Mouse (Mus musculus) mature B cell (primary cell): ENCODE data around the gene Hhatl.

Experiments used
- in situ Hi-C: fragments of 300-500 bp; cut with MboI; formaldehyde crosslinking; loops from 2 replicates; pipeline ENCODE4 v1.14.3; 2019

Hhatl gene

DNA sequence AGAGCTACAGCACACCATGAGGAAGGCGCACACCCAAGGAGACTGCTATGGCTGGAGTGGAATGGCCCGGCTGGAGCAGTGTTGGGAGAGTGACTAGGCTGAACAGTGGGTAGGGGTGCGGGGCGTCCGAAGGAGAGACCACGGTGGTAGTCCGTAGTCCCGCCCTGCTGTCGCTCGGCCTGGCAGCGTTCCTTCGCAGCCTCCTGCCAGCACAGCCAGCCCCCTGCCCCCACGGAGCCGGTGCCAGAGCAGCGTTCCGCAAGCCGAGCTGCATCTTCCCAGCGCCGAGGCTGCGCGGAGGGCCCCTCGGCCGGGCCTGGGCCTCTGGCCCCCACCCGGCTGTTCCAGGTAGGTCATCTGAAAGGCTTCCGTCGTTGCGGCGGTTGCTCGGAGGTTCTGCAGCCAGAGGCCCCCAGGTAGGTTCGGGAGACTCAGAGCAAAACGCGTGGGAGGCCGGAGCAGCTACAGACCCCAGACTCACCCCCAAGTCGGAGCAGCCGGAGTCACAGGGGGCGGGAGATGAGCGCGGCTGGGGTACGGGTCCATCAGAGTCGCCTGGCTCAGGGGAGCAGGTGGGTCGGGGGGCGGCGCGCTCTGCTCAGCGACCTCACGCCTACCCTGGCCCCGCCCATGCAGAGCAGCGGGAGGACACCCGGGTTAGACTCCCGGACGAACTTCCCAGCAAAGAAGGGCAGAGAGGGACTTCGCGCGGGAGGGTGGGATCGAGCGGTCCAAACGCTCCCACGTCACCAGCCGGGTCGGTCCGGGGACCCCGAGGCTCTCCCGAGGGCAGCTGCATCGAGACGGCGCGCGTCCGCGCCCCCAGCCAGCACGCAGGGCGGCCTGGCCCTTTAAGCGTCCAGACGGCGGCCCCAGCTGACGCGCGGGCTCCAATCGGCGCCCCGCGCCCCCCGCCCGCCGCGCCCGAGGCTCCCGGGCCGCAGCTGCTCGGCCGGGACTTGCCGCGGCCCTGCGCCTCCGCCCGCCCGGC is 32.9 kb downstream of the Hhatl start, which contains the start of gene Zfp651:
Gene Zfp651 (plus strand): TSS at position 240 of the 991 bp plus-strand sequence.
- in situ Hi-C loops = no loop called here

DNA sequence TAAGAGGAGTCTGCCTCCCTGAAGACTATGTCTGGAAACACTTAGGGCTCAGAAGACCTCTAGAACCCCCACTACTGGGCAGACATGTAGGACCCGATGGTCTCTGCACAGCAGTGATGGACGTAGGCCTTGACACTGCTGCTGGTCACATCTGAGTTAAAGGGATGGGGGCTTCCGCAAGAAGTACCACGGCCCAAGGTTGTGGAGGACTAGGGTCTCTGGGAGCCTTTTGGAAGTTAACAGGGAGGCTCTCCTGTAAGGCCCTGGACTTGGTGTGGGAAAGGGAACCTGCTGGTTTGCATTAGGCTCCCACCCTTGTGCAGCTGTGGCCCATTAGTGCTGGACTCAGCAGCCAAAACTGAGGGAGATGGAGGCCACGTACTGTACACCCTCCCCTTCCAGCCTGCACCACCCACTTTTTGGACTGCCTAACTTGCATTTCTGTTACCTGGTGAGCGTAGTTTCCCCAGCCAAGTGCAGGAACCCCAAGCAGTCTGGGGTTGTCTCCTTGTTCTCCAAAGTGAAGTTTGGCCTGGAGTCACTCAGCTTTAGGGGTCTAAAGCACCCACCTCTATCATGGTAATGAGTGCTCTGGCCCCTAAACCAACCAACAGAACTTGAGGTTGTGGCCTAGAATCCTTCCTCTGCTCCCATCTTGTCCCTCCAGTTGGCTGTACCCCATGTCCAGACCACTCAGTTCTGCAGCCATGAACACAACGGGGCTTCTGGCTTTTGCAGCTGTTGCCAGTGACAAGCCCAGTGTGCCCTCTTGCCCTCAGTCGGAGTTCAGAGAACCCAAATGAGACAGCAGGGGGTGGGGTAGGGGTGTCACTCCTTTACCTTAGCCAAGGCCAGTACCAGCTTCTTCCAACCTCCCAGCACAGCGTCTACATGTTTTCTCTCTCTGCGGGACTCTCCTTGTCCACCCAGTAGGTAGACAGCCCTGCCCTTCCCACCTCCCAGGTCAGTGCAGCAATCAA is 34.2 kb downstream of the Hhatl start:
- in situ Hi-C loops = no loop called here

DNA sequence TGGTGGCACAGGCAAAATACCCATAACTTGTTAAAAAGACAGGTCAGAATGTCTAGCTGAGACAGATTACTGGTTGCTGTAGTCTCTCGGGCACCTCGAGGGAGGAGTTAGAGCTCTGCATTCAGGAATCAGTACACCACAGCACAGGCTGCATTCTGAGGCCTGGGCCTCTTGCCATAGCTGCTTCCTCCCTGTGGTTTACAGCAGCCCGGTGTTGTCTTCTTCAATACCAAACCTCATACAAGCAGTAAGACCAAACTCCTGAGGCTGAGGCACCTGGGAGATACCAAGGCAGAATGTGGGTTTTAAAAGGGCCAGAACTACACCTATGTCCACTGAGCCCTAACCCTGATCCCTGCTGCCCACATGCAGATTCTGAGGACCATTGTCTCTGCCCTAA is 34.9 kb downstream of the Hhatl start:
- in situ Hi-C loops = no loop called here

DNA sequence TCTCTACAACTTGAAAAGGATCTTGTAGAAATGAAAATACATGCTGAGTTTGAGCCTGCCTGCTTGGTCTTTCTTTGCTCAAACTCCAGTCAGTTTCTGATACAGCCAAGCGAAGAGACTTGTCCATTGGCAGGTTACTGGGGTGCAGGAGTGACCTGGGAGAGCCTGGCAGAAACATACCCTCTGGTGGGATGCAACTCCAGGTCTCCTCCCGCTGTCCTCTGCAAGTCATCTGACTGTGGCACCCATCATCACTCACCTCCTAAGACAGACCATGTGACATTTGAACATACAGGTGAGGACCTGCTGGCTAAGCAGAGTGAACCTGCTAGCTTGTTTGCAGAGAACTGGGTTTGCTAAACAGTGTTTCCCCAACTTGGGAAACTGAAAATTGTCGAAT is 35.5 kb downstream of the Hhatl start:
- in situ Hi-C loops = no loop called here

DNA sequence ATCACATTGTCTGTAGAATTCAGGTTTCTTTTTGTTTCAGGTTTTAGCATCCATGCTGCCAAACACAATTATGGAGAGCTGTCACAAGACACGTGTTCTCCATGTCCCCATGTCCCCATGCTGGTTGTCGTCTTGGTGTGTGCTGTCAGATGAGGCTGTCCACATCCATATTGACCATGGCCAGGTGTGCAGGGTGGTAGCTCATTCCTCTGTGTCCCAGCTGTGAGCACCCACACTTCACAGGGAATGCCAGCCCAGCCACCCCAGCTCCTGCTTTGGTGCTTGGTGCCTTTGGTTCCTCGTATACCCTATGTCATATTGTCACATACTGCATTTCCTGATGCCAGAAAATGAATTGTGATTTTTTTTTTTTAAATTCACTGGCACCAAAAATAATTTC is 37.7 kb downstream of the Hhatl start:
- in situ Hi-C loops = no loop called here

DNA sequence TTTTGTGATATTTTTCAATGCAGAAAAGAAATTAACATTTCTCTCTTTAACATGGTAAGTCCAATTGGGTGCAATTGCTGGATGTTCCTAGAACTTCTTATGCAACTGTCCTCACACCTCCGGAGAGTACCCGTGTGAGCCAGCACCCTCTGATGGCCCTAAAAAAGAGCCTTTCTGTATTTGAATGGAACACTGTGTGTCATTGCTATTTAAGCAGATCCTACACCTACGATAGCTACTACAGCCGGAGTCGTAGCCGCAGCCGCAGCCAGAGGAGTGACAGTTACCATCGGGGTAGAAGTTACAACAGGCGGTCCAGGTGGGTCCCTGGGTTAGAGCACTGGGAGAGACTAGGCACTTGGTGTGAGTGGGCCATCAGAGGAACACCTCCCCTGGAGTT is 39.5 kb downstream of the Hhatl start:
- in situ Hi-C loops = no loop called here

DNA sequence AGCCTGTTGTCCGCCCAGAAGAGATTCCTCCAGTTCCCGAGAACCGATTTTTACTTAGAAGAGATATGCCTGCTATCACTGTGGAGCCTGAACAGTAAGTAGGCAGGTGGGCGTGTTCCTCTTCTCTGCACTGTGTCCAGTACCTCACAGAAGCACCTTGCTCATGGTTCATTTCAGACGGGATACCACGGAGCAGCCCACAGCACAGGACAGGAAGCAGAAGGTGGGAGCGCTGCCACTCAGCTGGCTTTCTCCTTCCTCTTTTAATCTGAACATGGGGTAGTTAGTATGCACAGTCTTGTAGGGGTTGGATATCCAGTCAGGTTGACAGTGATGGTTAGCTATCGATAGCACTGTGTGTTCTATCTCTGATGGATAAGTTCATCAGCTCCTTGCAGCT is 48.3 kb downstream of the Hhatl start:
- in situ Hi-C loops = no loop called here

DNA sequence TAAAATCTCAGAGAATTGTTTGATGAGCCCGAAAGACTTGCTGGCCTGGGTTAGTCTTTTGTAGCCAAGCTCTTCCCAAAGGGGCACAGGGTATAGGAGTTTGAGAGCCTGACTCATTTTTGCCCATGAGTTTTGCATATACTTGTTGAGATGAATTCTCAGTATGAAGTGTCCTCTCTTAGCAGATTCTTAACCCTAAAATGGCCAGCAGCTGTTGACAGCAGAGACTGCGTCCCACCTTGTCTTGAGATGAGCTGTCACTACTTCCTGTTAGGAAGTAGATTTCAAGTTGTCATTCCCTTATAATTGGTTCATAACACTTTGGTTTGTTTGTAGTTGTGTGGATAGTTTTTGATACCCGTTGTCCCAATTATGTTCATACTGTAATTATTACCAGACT is 51.1 kb downstream of the Hhatl start:
- in situ Hi-C loops = no loop called here

DNA sequence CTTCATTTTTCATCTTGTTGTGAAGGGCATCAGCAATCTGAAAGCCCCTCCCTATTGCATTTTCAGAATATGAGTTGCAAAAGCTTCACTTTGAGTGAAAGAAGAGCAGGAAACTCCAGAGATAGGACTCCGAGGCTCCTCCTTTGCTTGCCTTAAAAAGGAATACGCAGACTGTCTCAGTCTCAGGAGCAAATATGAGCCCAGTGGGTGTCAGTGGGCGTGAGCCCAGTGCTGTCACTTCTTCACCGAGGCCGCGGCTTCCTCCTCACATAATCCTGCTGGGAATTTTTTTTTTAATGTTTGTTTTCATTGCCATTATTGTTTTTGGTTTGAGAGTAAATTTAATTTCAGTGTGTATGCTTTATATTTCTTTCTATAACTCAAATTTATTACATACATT is 51.8 kb downstream of the Hhatl start:
- in situ Hi-C loops = no loop called here
